Mouse (Mus musculus) spleen, adult 2 months (tissue): ENCODE data around the gene Rps3a1. TPM values are rescaled to one million over a fixed set of nuclear protein-coding genes. Genes with fewer than 3 reads are reported as not detected.

Experiments used
- DNase-seq, 2 experiments: peaks; one replicate each; pipeline versions ENCODE4 v3.0.0 to v3.0.0-alpha.2; 2012 to 2021; ENCODE audit warnings: low spot score in 2 of 2, low read depth in 1 of 2
- H3K27ac ChIP-seq: fragments of 200-500 bp; 2 replicates; pipeline ENCODE4 v1.5.1; 2012; ENCODE audit warnings: low read length, inconsistent platforms; ENCODE audit not compliant: insufficient read depth
- H3K27me3 ChIP-seq: fragments of 200-500 bp; 2 replicates; pipeline ENCODE4 v1.6.1; 2012; ENCODE audit warnings: mild to moderate bottlenecking, moderate library complexity, low read length, inconsistent platforms; ENCODE audit not compliant: control insufficient read depth, insufficient read depth
- H3K36me3 ChIP-seq: fragments of 200-500 bp; 2 replicates; pipeline ENCODE4 v1.6.1; 2012; ENCODE audit warnings: mild to moderate bottlenecking, low read length, inconsistent platforms; ENCODE audit not compliant: control insufficient read depth, insufficient read depth
- H3K4me1 ChIP-seq: fragments of 200-500 bp; 2 replicates; pipeline ENCODE4 v1.6.1; 2011; ENCODE audit warnings: inconsistent platforms; ENCODE audit not compliant: control insufficient read depth, insufficient read depth, insufficient read length
- H3K4me3 ChIP-seq: fragments of 200-500 bp; 2 replicates; pipeline ENCODE4 v1.5.1; 2011; ENCODE audit warnings: mild to moderate bottlenecking, inconsistent platforms; ENCODE audit not compliant: insufficient read depth, insufficient read length; ENCODE audit errors: extremely low read depth
- CTCF ChIP-seq: fragments of 200-500 bp; IDR thresholded peaks from 2 replicates; pipeline ENCODE4 v1.5.1; 2011; ENCODE audit warnings: mild to moderate bottlenecking, inconsistent platforms; ENCODE audit not compliant: insufficient read depth, insufficient read length, insufficient replicate concordance; ENCODE audit errors: extremely low read depth
- POLR2A ChIP-seq: fragments of 200-500 bp; IDR thresholded peaks from 2 replicates; pipeline ENCODE4 v1.6.1; 2011; ENCODE audit warnings: low read depth, low read length, inconsistent platforms
- WGBS: fragments of 180-500 bp; shearing (Covaris S2); methylation state at CpG from one replicate; pipeline ENCODE4 v1.1.7; 2018; 5-methylcytosine and 5-hydroxymethylcytosine counted together
- polyA plus RNA-seq: library from polyadenylated mRNA; depleted of rRNA; stranded (reverse); fragments of >200 nt; gene quantifications from 2 replicates; pipeline ENCODE4 v1.2.3, GENCODE M21; 2012

Rps3a1 gene
- polyA plus RNA-seq, 1 experiment = 218 TPM

DNA sequence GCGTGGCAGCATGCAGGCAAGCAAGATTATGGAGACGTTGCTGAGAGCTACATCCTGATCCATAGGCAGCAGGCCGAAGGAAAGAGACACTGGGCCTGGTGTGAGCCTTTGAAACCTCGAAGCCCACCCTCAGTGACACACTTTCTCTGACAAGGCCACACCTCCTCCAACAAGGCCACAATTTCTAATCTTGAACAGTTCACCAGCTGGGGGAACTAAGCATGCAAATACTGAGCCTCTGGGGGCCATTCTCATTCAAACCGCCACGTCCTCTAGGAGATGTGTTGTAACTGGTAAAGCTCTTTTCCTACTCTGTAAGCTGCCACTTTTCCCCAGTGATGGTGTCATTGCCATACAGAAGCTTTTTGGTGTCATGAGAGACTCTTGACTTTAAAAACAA is 6.6 kb upstream of the Rps3a1 start:
- H3K36me3 ChIP-seq = no peaks in the 10 kb centered on the region
- peak in 1 of 2 experiments; percentile 33 for DNase-seq
- H3K4me3 ChIP-seq = no peak overlapping the region
- no peaks in the 10 kb centered on the region for H3K27me3 ChIP-seq
- H3K4me1 ChIP-seq = peaks cover 2% of the 10 kb centered on the region; the same call in 1 of the 2 replicates
- no peak overlapping the region for H3K27ac ChIP-seq
- 73% methylated on average over 6 of the region's 6 CpGs for WGBS
- no peak for TF ChIP-seq CTCF
- no peak for TF ChIP-seq POLR2A

DNA sequence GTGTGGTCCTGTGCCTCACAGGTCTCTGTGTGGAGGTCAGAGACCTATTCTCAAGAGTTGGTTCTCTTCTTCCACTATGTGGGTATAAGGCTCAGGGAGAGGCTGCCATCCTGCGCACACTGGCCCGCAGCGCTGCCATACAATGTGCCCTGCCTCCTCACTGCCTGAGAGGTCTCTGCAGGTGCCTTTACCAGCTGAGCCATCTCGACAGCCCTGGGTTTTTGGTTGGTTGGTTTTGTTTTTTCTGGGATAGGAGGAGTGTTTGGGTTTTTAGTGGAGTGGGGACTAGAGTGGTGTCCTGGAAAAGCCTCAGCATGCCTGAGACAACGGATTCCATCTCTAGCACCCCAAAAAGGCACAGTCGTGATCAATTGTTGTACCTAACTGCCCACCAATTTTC is 841 bp upstream of the Rps3a1 start:
- TF ChIP-seq POLR2A = no peak
- DNase-seq = no peak
- Histone ChIP-seq H3K36me3 (peaks cover 14% of the 10 kb centered on the region), H3K27me3 (no peaks in the 10 kb centered on the region), H3K4me3 (peak overlapping the region; percentile 4; the same call in 1 of the 2 replicates), H3K27ac (peak overlapping the region; percentile 87), H3K4me1 (peaks cover 13% of the 10 kb centered on the region; the same call in 1 of the 2 replicates)
- 58% methylated on average over 6 of the region's 6 CpGs for WGBS

DNA sequence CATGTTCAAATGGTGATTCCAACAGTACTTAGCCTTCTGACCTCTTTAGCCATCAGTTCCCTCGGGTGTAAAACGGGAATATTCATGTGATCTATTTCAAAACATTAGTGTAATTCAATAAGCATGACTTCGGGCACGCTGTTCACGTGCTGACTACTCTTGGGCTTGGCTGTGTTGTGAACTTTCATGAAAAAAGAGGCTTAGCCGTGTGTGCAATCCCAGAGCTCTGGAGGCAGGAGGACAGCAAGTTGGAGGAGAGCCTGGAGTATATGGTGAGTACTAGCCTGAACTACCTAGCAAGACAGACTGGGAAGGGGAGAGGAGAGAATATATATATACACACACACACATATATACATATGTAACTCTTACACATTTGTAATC is 424 bp upstream of the Rps3a1 start:
- Histone ChIP-seq H3K27me3 (no peaks in the 10 kb centered on the region), H3K36me3 (peaks cover 17% of the 10 kb centered on the region), H3K27ac (peak overlapping the region; percentile 87), H3K4me1 (peaks cover 15% of the 10 kb centered on the region; the same call in 1 of the 2 replicates), H3K4me3 (peak overlapping the region; percentile 26)
- 1% methylated on average over 6 of the region's 6 CpGs for WGBS
- DNase-seq = no peak
- TF ChIP-seq POLR2A (no peak), CTCF (no peak)

DNA sequence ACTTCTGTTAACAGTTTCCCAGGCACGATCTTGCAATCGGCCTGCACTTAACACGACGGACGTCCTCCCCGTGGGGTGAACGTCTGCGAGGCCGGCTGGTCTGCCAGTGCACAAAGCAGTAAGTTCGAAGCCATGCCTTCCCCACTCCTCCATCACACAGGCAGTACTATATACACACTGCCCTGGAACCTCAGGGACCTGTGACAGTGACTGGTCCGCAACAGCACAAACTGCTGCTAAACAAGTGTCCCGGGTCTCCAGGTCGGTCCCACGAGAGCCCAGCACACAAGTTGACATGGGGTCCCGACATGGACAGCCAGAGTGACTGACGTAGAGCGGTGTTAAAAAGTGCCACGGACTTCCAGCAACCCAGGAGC is 628 bp downstream of the Rps3a1 start:
- H3K4me3 ChIP-seq = peak overlapping the region; percentile 96
- under 1% methylated on average over 18 of the region's 18 CpGs for WGBS
- H3K27me3 ChIP-seq = no peaks in the 10 kb centered on the region
- H3K36me3 ChIP-seq = peaks cover 24% of the 10 kb centered on the region
- peak overlapping the region; percentile 46 for H3K27ac ChIP-seq
- DNase-seq = peak in 1 of 2 experiments; percentile 10
- H3K4me1 ChIP-seq = peaks cover 15% of the 10 kb centered on the region; the same call in 1 of the 2 replicates
- TF ChIP-seq CTCF (no peak), POLR2A (no peak)

DNA sequence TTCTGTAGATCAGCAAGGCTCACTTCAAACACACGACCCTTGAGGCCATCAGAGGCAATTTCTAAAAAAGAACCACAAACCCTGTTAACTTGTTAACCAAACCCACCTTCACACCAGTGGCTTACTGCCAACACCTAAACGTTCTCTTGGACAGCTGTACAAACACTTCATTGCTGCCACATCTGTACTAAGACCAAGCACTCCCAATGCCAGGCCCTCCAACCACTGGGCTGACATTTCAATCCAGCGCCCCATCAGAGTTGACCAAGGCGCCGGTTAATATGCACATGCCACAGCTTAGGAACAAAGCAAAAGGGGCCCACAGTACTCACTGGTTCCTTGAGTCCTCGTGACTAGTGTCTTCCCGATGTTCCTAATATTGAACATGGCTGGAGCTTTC is 1.1 kb downstream of the Rps3a1 start:
- Histone ChIP-seq H3K27ac (no peak overlapping the region), H3K4me3 (peak overlapping the region; percentile 96), H3K27me3 (no peaks in the 10 kb centered on the region), H3K36me3 (peaks cover 25% of the 10 kb centered on the region), H3K4me1 (peaks cover 15% of the 10 kb centered on the region; the same call in 1 of the 2 replicates)
- no peak for DNase-seq
- 8% methylated on average over 7 of the region's 7 CpGs for WGBS
- TF ChIP-seq CTCF = no peak

DNA sequence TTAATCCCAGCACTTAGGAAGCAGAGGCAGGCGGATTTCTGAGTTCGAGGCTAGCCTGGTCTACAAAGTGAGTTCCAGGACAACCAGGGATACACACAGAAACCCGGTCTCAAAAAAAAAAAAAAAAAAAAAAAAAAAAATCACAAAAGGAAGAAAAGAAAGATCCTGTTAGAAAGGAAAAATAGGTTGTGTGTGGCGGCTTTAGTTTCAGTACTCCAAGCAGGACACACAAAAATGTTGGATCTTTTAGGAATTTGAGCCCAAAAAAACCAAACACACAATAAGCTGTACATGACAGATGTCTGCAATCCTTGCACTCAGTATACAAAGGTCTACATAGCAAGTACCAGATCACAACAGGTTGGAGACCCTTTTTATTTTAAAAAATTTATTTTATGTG is 2.8 kb downstream of the Rps3a1 start:
- Histone ChIP-seq H3K27me3 (no peaks in the 10 kb centered on the region), H3K27ac (no peak overlapping the region), H3K36me3 (peaks cover 34% of the 10 kb centered on the region), H3K4me1 (peaks cover 15% of the 10 kb centered on the region; the same call in 1 of the 2 replicates), H3K4me3 (no peak overlapping the region)
- TF ChIP-seq CTCF = no peak
- 90% methylated on average over 4 of the region's 4 CpGs for WGBS
- DNase-seq = no peak

DNA sequence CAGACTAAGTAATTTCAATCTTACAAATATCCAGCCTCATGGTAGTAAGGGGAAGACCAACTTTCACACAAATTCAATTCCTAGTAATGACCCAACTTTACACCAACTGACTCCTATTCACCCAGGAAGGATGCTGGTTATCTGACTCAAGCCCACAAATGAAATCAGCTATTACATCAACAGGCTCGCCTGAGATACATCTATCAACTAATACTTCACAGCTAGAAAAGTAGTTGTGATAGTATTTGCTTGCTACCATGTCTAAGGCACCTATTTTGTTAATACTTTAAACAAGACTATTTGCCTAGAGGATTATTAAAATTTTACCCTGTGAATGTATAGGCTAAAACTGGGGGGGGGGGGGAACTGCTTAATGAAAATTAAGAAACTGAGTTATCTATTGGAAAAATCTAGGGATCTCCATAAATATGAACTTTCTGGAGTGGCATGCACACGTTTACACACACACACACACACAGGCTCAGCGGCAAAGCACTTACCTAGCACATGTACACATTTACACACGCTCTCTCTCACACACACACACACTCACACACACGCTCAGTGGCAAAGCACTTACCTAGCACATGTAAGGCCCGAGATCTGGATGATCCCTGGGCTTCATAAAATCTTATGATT is 5.4 kb downstream of the Rps3a1 start:
- TF ChIP-seq CTCF = no peak
- TF ChIP-seq POLR2A = no peak
- no peak for DNase-seq
- H3K4me1 ChIP-seq = peaks cover 8% of the 10 kb centered on the region; the same call in 1 of the 2 replicates
- no peak overlapping the region for H3K4me3 ChIP-seq
- no peaks in the 10 kb centered on the region for H3K27me3 ChIP-seq
- WGBS = 94% methylated on average over 6 of the region's 6 CpGs
- peaks cover 34% of the 10 kb centered on the region for H3K36me3 ChIP-seq
- no peak overlapping the region for H3K27ac ChIP-seq
